Mouse (Mus musculus) liver, embryonic 14.5 days (tissue): ENCODE data around the gene Litaf. TPM values are rescaled to one million over a fixed set of nuclear protein-coding genes. Genes with fewer than 3 reads are reported as not detected.

ENCODE experiments used
- ATAC-seq: fragments of 200-750 bp; cut with Nextera tagmentation; 2 replicates; pipeline ENCODE4 v1.8.0; 2017; ENCODE audit warnings: moderate number of reproducible peaks, mild to moderate bottlenecking, moderate library complexity; ENCODE audit not compliant: insufficient read depth
- DNase-seq, 3 experiments: peaks; one replicate each; pipeline ENCODE4 v3.0.0-alpha.2; 2012 to 2013; ENCODE audit warnings: low read depth in 3 of 3, low spot score in 3 of 3
- H3K27ac ChIP-seq: fragments of 300-500 bp; sonication (generic); 2 replicates; pipeline ENCODE4 v1.5.1; 2014; ENCODE audit warnings: moderate library complexity, mild to moderate bottlenecking, control low read depth, inconsistent platforms
- H3K27me3 ChIP-seq: fragments of 300-500 bp; sonication (generic); 2 replicates; pipeline ENCODE4 v1.6.1; 2014; ENCODE audit warnings: mild to moderate bottlenecking, low read length, moderate library complexity; ENCODE audit not compliant: control insufficient read depth, insufficient read depth
- H3K36me3 ChIP-seq: fragments of 300-500 bp; sonication (generic); replicated peaks from 2 replicates; pipeline ENCODE4 v1.6.1; 2014; ENCODE audit warnings: low read depth; ENCODE audit not compliant: control insufficient read depth, insufficient read depth
- H3K4me1 ChIP-seq, 2 experiments: fragments of 200-500 bp in 1 of 2; fragments of 300-500 bp in 1 of 2; sonication (generic) in 1 of 2; replicated peaks; 2 replicates each; pipeline ENCODE4 v1.6.1; 2012 to 2014; ENCODE audit warnings: antibody characterized with exemption in 1 of 2, inconsistent platforms in 1 of 2, low read length in 1 of 2; ENCODE audit not compliant: control insufficient read depth in 2 of 2, insufficient read depth in 2 of 2
- H3K4me2 ChIP-seq: fragments of 300-500 bp; sonication (generic); 2 replicates; pipeline ENCODE4 v1.6.1; 2014; ENCODE audit warnings: low read depth, mild to moderate bottlenecking, control low read depth, moderate library complexity
- H3K4me3 ChIP-seq, 2 experiments: fragments of 200-500 bp in 1 of 2; fragments of 300-500 bp in 1 of 2; sonication (generic) in 1 of 2; 2 replicates each; pipeline ENCODE4 v1.5.1; 2012 to 2014; ENCODE audit warnings: low read depth in 2 of 2, low read length in 2 of 2, mild to moderate bottlenecking in 2 of 2, control low read depth in 1 of 2, inconsistent platforms in 1 of 2, moderate library complexity in 1 of 2; ENCODE audit not compliant: insufficient read depth in 1 of 2
- H3K9ac ChIP-seq: fragments of 300-500 bp; sonication (generic); replicated peaks from 2 replicates; pipeline ENCODE4 v1.6.1; 2014; ENCODE audit warnings: mild to moderate bottlenecking, control low read depth, moderate library complexity
- H3K9me3 ChIP-seq: fragments of 300-500 bp; sonication (generic); 2 replicates; pipeline ENCODE4 v1.6.1; 2016; ENCODE audit warnings: low read length, mixed read lengths; ENCODE audit not compliant: control insufficient read depth
- CTCF ChIP-seq: IDR thresholded peaks from 2 replicates; pipeline ENCODE4 v1.5.1; 2016; ENCODE audit warnings: antibody characterized with exemption, low read depth, control low read depth
- EP300 ChIP-seq: IDR thresholded peaks from 2 replicates; pipeline ENCODE4 v1.6.1; 2016; ENCODE audit warnings: antibody characterized with exemption, low read depth
- WGBS: fragments of 180-500 bp; shearing (Covaris S2); extraction: QIAGEN DNeasy Blood & Tissue Kit; methylation state at CpG from one replicate; pipeline ENCODE4 v1.1.7; 2014; ENCODE audit not compliant: insufficient replicate concordance; 5-methylcytosine and 5-hydroxymethylcytosine counted together
- polyA plus RNA-seq, 2 experiments: library from polyadenylated mRNA; depleted of rRNA in 1 of 2; stranded (reverse) in 1 of 2; unstranded in 1 of 2; fragments of >200 nt; fragmentation: Nextera tagmentation in 1 of 2; extraction: Ambion mirVana in 1 of 2; gene quantifications; 2 replicates each; pipeline versions ENCODE4 v1.2.1 to v1.2.3; 2012 to 2014

The Litaf gene
- polyA plus RNA-seq, 2 experiments, result 12.1 to 27.3 TPM

- no peaks in the 10 kb centered on the region for H3K27me3 ChIP-seq
- ATAC-seq (peak; percentile 44), DNase-seq (no peak)
- H3K9me3 ChIP-seq, result no peaks in the 10 kb centered on the region
- WGBS, result under 1% methylated on average over 50 of the region's 52 CpGs
- peaks cover 9 to 20% of the 10 kb centered on the region in 2 experiments for H3K4me1 ChIP-seq
- H3K4me2 ChIP-seq, result peak overlapping the region; percentile 75
- no peaks in the 10 kb centered on the region for H3K36me3 ChIP-seq
- TF ChIP-seq CTCF, result 0 out of 2 replicates have a peak, but pooled peaks have one; percentile 3
- no peak for TF ChIP-seq EP300
- H3K27ac ChIP-seq, result peak overlapping the region; percentile 53
- peak overlapping the region; percentile 64 to 91 for H3K4me3 ChIP-seq
- peak overlapping the region; percentile 73 for H3K9ac ChIP-seq
These were observed 73.6 kb downstream of the Litaf start for GRCm38 (mm10) chr16:10992090-10993031.

GRCm38 (mm10) chr16:10991737-10992089 is 74.2 kb downstream of the Litaf start:
- H3K36me3 ChIP-seq, result no peaks in the 10 kb centered on the region
- no peak overlapping the region for H3K27ac ChIP-seq
- no peak overlapping the region for H3K9ac ChIP-seq
- peaks cover 9 to 20% of the 10 kb centered on the region in 2 experiments for H3K4me1 ChIP-seq
- no peak for DNase-seq
- WGBS, result 16% methylated on average over 5 of the region's 5 CpGs
- no peak for TF ChIP-seq EP300
- 0 out of 2 replicates have a peak, but pooled peaks have one; percentile 2 for TF ChIP-seq CTCF
- ATAC-seq, result no peak
- H3K4me2 ChIP-seq, result peak overlapping the region; percentile 75
- H3K27me3 ChIP-seq, result no peaks in the 10 kb centered on the region
- H3K4me3 ChIP-seq, result peak overlapping the region; percentile 64 to 91
- no peaks in the 10 kb centered on the region for H3K9me3 ChIP-seq

- Histone ChIP-seq H3K4me1 (peaks cover 9 to 20% of the 10 kb centered on the region in 2 experiments), H3K9ac (no peak overlapping the region), H3K4me3 (no peak overlapping the region), H3K4me2 (peak overlapping the region; percentile 75), H3K36me3 (no peaks in the 10 kb centered on the region), H3K27ac (no peak overlapping the region), H3K9me3 (no peaks in the 10 kb centered on the region), H3K27me3 (no peaks in the 10 kb centered on the region)
- ATAC-seq, result no peak
- no peak for DNase-seq
- 67% methylated on average over 4 of the region's 4 CpGs for WGBS
- TF ChIP-seq EP300 (no peak), CTCF (no peak)
These were observed 75.2 kb downstream of the Litaf start for GRCm38 (mm10) chr16:10990763-10991162.

- H3K4me2 ChIP-seq, result no peak overlapping the region; the same call in 1 of the 2 replicates
- DNase-seq (no peak), ATAC-seq (no peak)
- no peaks in the 10 kb centered on the region for H3K36me3 ChIP-seq
- H3K9ac ChIP-seq, result no peak overlapping the region
- no peaks in the 10 kb centered on the region for H3K9me3 ChIP-seq
- no peak overlapping the region for H3K27ac ChIP-seq
- no peaks in the 10 kb centered on the region for H3K27me3 ChIP-seq
- TF ChIP-seq CTCF (peak; percentile 68), EP300 (no peak)
- no peak overlapping the region for H3K4me3 ChIP-seq
- peaks cover 9 to 20% of the 10 kb centered on the region in 2 experiments for H3K4me1 ChIP-seq
- 66% methylated on average over 4 of the region's 4 CpGs for WGBS
These were observed 76.1 kb downstream of the Litaf start for GRCm38 (mm10) chr16:10989896-10990295.

GRCm38 (mm10) chr16:10989361-10989760 is 76.6 kb downstream of the Litaf start:
- H3K9me3 ChIP-seq, result no peaks in the 10 kb centered on the region
- H3K4me2 ChIP-seq, result peak overlapping the region; percentile 15; the same call in 1 of the 2 replicates
- H3K36me3 ChIP-seq, result no peaks in the 10 kb centered on the region
- DNase-seq (no peak), ATAC-seq (no peak)
- no peak for TF ChIP-seq EP300
- no peak for TF ChIP-seq CTCF
- WGBS, result 78% methylated on average over 6 of the region's 6 CpGs
- no peak overlapping the region for H3K9ac ChIP-seq
- no peaks in the 10 kb centered on the region for H3K27me3 ChIP-seq
- H3K27ac ChIP-seq, result no peak overlapping the region
- no peak overlapping the region for H3K4me3 ChIP-seq
- peaks cover 9 to 25% of the 10 kb centered on the region in 2 experiments for H3K4me1 ChIP-seq
